Mouse (Mus musculus): Measurements from ENCODE around the gene Enpep.

GRCm38 (mm10) chr3:129351320-129351877, 18.9 kb upstream of the Enpep start:
- TF ChIP-seq CTCF (IDR thresholded peaks at IDR 0.05; ENCODE audit: insufficient read depth, low read length) (no peak), POLR2A (IDR thresholded peaks at IDR 0.05; ENCODE audit: borderline replicate concordance, extremely low read depth, low read depth, low read length) (no peak)

Measured in lung, adult 2 months (tissue).